Mouse (Mus musculus): ENCODE data around the gene Ccser2. TPM values are rescaled to one million over a fixed set of nuclear protein-coding genes. Genes with fewer than 3 reads are reported as not detected.

Ccser2 gene
- polyA plus RNA-seq, 1 experiment: 0.02 TPM

GRCm38 (mm10) chr14:36894701-36895100, 73.9 kb downstream of the Ccser2 start:
- H3K9me3 ChIP-seq (ENCODE audit: control insufficient read depth, low read length): no peaks in the 10 kb centered on the region
- no peak overlapping the region for H3K4me3 ChIP-seq (replicated peaks)
- H3K36me3 ChIP-seq (ENCODE audit: control insufficient read depth): no peaks in the 10 kb centered on the region
- no peaks in the 10 kb centered on the region for H3K4me1 ChIP-seq (ENCODE audit: control insufficient read depth)
- TF ChIP-seq TAL1 (IDR thresholded peaks at IDR 0.05; ENCODE audit: low read length) (no peak), GATA1 (IDR thresholded peaks at IDR 0.05; ENCODE audit: low read length) (no peak)
- H3K27me3 ChIP-seq (ENCODE audit: control insufficient read depth): no peaks in the 10 kb centered on the region

GRCm38 (mm10) chr14:36892762-36893358, 75.7 kb downstream of the Ccser2 start:
- Histone ChIP-seq H3K9me3 (ENCODE audit: control insufficient read depth, low read length) (no peaks in the 10 kb centered on the region), H3K4me1 (ENCODE audit: control insufficient read depth) (no peaks in the 10 kb centered on the region), H3K36me3 (ENCODE audit: control insufficient read depth) (no peaks in the 10 kb centered on the region), H3K27me3 (ENCODE audit: control insufficient read depth) (no peaks in the 10 kb centered on the region), H3K4me3 (replicated peaks) (no peak overlapping the region)
- no peak for TF ChIP-seq GATA1 (IDR thresholded peaks at IDR 0.05; ENCODE audit: low read length)
- no peak for TF ChIP-seq TAL1 (IDR thresholded peaks at IDR 0.05; ENCODE audit: low read length)

GRCm38 (mm10) chr14:36890130-36890529, 78.4 kb downstream of the Ccser2 start:
- Histone ChIP-seq H3K4me3 (replicated peaks) (no peak overlapping the region), H3K9me3 (ENCODE audit: control insufficient read depth, low read length) (no peaks in the 10 kb centered on the region), H3K4me1 (ENCODE audit: control insufficient read depth) (no peaks in the 10 kb centered on the region), H3K36me3 (ENCODE audit: control insufficient read depth) (no peaks in the 10 kb centered on the region), H3K27me3 (ENCODE audit: control insufficient read depth) (no peaks in the 10 kb centered on the region)
- TF ChIP-seq GATA1 (IDR thresholded peaks at IDR 0.05; ENCODE audit: low read length) (no peak), TAL1 (IDR thresholded peaks at IDR 0.05; ENCODE audit: low read length) (no peak)

GRCm38 (mm10) chr14:36885680-36886079, 82.9 kb downstream of the Ccser2 start:
- Histone ChIP-seq H3K36me3 (ENCODE audit: control insufficient read depth) (no peaks in the 10 kb centered on the region), H3K4me1 (ENCODE audit: control insufficient read depth) (no peaks in the 10 kb centered on the region), H3K9me3 (ENCODE audit: control insufficient read depth, low read length) (no peaks in the 10 kb centered on the region), H3K4me3 (replicated peaks) (no peak overlapping the region), H3K27me3 (ENCODE audit: control insufficient read depth) (no peaks in the 10 kb centered on the region)
- TF ChIP-seq TAL1 (IDR thresholded peaks at IDR 0.05; ENCODE audit: low read length) (no peak), GATA1 (IDR thresholded peaks at IDR 0.05; ENCODE audit: low read length) (no peak)

- H3K4me3 ChIP-seq (replicated peaks): no peak overlapping the region
- no peaks in the 10 kb centered on the region for H3K36me3 ChIP-seq (ENCODE audit: control insufficient read depth)
- TF ChIP-seq GATA1 (IDR thresholded peaks at IDR 0.05; ENCODE audit: low read length): no peak
- TF ChIP-seq TAL1 (IDR thresholded peaks at IDR 0.05; ENCODE audit: low read length): no peak
- no peaks in the 10 kb centered on the region for H3K9me3 ChIP-seq (ENCODE audit: control insufficient read depth, low read length)
- H3K4me1 ChIP-seq (ENCODE audit: control insufficient read depth): no peaks in the 10 kb centered on the region
- no peaks in the 10 kb centered on the region for H3K27me3 ChIP-seq (ENCODE audit: control insufficient read depth)
Measured at GRCm38 (mm10) chr14:36885117-36885516, 83.5 kb downstream of the Ccser2 start.

- Histone ChIP-seq H3K27me3 (ENCODE audit: control insufficient read depth) (no peaks in the 10 kb centered on the region), H3K4me1 (ENCODE audit: control insufficient read depth) (no peaks in the 10 kb centered on the region), H3K9me3 (ENCODE audit: control insufficient read depth, low read length) (no peaks in the 10 kb centered on the region), H3K4me3 (replicated peaks) (no peak overlapping the region), H3K36me3 (ENCODE audit: control insufficient read depth) (no peaks in the 10 kb centered on the region)
- TF ChIP-seq GATA1 (IDR thresholded peaks at IDR 0.05; ENCODE audit: low read length) (no peak), TAL1 (IDR thresholded peaks at IDR 0.05; ENCODE audit: low read length) (no peak)
Measured at GRCm38 (mm10) chr14:36883576-36883975, 85.0 kb downstream of the Ccser2 start.

GRCm38 (mm10) chr14:36870257-36870656, 98.3 kb downstream of the Ccser2 start:
- no peak overlapping the region for H3K4me3 ChIP-seq (replicated peaks)
- H3K36me3 ChIP-seq (ENCODE audit: control insufficient read depth): no peaks in the 10 kb centered on the region
- H3K4me1 ChIP-seq (ENCODE audit: control insufficient read depth): no peaks in the 10 kb centered on the region
- TF ChIP-seq TAL1 (IDR thresholded peaks at IDR 0.05; ENCODE audit: low read length): no peak
- TF ChIP-seq GATA1 (IDR thresholded peaks at IDR 0.05; ENCODE audit: low read length): no peak
- H3K27me3 ChIP-seq (ENCODE audit: control insufficient read depth): no peaks in the 10 kb centered on the region
- H3K9me3 ChIP-seq (ENCODE audit: control insufficient read depth, low read length): no peaks in the 10 kb centered on the region

GRCm38 (mm10) chr14:36868769-36869362, 99.7 kb downstream of the Ccser2 start:
- H3K27me3 ChIP-seq (ENCODE audit: control insufficient read depth): no peaks in the 10 kb centered on the region
- no peak overlapping the region for H3K4me3 ChIP-seq (replicated peaks)
- TF ChIP-seq TAL1 (IDR thresholded peaks at IDR 0.05; ENCODE audit: low read length) (no peak), GATA1 (IDR thresholded peaks at IDR 0.05; ENCODE audit: low read length) (no peak)
- no peaks in the 10 kb centered on the region for H3K9me3 ChIP-seq (ENCODE audit: control insufficient read depth, low read length)
- no peaks in the 10 kb centered on the region for H3K36me3 ChIP-seq (ENCODE audit: control insufficient read depth)
- peaks cover 2% of the 10 kb centered on the region for H3K4me1 ChIP-seq (ENCODE audit: control insufficient read depth)

GRCm38 (mm10) chr14:36866966-36867700, 101.4 kb downstream of the Ccser2 start:
- no peaks in the 10 kb centered on the region for H3K36me3 ChIP-seq (ENCODE audit: control insufficient read depth)
- TF ChIP-seq TAL1 (IDR thresholded peaks at IDR 0.05; ENCODE audit: low read length): no peak
- no peak for TF ChIP-seq GATA1 (IDR thresholded peaks at IDR 0.05; ENCODE audit: low read length)
- no peak overlapping the region for H3K4me3 ChIP-seq (replicated peaks)
- H3K27me3 ChIP-seq (ENCODE audit: control insufficient read depth): no peaks in the 10 kb centered on the region
- no peaks in the 10 kb centered on the region for H3K9me3 ChIP-seq (ENCODE audit: control insufficient read depth, low read length)
- peaks cover 3% of the 10 kb centered on the region for H3K4me1 ChIP-seq (ENCODE audit: control insufficient read depth)
